Mouse (Mus musculus) large intestine, adult 2 months (tissue): ENCODE data around the gene Cd5. TPM values are rescaled to one million over a fixed set of nuclear protein-coding genes. Genes with fewer than 3 reads are reported as not detected.
A peak's percentile ranks its signal among the peaks of the same experiment; 100 is the strongest.

ENCODE experiments used
- DNase-seq: peaks from one replicate; pipeline ENCODE4 v3.0.0-alpha.2; 2012; ENCODE audit warnings: low read depth, low spot score
- WGBS: fragments of 180-500 bp; shearing (Covaris S2); methylation state at CpG from one replicate; pipeline ENCODE4 v1.1.7; 2018; 5-methylcytosine and 5-hydroxymethylcytosine counted together
- polyA plus RNA-seq: library from polyadenylated mRNA; depleted of rRNA; stranded (reverse); fragments of >200 nt; gene quantifications from 2 replicates; pipeline ENCODE4 v1.2.3, GENCODE M21; 2012

Gene Cd5
- polyA plus RNA-seq, 1 experiment: 4.1 TPM

DNA sequence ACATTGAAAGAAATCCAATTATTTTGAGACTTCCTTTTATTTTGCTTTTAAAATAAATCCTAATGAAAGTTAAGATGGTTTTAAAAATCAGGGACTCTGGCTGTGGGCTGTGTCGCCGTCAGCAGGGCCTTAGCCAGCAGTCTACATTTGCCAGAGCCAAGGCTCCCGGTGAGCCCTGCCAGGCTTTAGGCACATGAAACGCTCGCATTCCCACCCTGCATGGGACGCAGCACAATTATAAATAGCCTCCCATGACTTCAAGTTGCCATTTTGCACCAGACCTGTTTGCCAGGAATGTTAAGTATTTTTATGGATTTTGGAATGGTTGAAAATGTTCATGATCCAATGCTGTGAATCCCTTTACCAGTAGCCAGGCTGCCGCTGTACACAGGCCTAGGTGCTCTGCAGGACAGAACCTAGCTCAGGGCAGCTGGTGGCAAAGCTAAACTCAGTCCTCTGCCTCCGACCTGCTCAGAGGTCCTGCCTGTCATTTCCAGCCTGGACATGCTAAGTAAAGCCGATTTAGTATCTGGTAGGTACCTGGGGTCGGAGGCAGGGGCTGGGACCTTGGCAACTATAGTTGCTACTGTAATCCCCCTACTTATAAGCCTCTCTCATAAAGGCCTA is 5.2 kb downstream of the Cd5 start:
- WGBS: 73% methylated on average over 10 of the region's 10 CpGs
- no peak for DNase-seq

DNA sequence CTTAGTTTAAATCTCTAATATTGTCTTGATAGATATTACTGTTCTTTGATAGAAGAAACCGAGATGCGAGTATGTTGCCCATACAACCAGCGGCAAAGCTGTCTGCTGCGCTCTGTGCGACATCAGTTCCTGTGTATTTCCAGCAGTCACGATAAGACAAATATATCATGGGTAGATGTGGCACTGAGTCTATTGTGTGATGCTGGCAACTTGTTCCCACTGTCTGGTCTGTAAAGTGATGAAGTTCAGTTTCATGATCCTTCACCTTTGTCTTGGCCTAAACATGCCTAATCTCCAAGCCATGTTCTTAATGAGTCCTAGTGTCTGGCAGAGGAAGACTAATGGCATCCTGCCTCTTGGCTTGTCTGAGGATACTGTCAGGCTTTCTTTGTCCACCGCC is 6.1 kb downstream of the Cd5 start:
- 95% methylated on average over 7 of the region's 7 CpGs for WGBS
- no peak for DNase-seq

DNA sequence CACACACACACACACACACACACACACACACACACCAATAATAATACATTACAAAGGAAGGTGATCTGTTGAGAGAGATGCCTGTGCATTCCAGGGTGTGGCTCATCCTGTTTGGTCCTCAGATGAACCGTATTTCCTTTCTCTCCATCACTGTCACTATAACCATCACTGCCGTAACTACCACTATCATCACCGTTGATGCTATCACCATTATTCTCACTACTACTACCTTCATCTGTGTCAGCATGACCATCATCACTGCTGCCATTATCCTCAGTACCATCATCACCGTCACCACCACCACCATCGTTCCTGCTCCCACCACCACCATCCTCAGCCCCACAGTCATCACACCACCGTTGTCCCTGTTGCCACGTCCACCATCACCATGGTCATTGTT is 6.8 kb downstream of the Cd5 start:
- 87% methylated on average over 7 of the region's 7 CpGs for WGBS

DNA sequence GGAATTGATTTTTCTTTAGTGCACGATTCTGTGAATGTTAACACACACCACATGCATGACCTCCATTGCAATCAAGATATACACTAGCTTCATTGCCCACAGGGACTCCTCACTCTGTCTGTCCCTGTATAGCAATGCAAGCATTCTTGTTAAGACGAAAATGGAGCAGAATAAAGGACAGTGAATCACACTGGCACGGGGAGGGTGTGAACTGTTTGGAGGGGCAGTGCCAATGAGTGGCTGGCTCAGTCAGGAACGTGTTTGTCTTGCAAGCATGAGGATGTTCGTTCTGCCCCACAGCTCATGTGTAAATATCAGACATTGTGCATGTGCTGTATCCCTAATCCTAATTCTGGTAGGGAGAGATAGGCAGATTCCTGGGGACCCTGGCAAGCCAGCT is 8.3 kb downstream of the Cd5 start:
- no peak for DNase-seq
- WGBS: 49% methylated on average over 5 of the region's 5 CpGs

More for the DNA sequence above, 6.8 kb downstream of the Cd5 start:
- no peak for DNase-seq

DNA sequence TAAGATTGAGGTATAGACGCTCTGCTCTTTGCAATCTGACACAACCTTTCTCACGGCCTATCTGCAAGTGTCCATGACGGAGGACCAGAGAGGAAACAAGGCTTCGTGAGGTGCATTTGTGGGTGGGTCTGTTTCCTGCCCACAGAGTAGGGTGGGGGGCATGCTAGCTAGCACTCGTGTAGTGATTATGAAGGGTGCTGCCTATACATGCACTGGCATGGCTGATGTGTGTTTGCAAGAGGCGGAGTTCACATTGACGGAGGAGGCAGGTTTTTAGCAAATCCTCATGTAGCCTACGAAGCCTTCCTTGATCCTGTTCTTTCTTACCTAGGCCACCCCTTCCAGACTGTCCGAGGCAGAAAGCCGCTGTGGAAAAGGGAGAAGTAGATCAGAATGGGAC is 8.9 kb downstream of the Cd5 start:
- 82% methylated on average over 10 of the region's 10 CpGs for WGBS
- DNase-seq: no peak

DNA sequence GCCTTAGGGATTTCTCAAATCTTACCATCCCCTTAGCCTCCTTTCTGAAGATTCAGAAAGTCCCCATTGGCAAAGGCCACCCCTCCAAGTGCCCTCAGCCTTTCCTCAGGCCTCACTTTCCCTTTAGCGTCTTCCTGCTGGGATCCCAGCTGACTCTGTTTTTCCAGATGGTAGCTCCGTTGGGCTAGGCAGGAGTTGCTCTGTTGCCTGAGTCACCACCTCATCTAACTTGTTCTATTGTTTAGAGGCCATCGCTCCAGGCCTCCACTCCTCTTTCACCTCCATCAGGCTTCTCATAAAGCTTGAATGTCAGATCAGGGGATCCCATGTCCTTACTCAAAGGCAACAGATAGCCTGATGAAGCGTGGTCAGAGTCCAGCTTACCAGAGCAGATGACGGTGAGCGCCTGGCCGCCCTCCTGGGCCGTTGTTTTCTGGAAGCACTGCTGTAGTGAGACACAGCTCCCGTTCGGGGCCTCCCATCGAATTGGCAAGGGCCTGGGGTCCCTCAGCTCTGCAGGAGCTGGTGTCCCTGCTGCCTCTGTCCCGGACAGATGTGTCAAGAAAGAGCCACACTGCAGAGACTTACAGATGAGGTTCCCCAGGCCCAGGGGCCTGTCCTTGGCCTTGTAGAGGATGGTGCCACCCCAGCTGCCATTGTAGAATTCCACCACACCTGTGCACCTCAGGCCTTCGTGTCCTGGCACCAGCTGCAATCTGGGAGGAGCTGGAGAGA is 14.0 kb downstream of the Cd5 start:
- no peak for DNase-seq
- 79% methylated on average over 13 of the region's 13 CpGs for WGBS

DNA sequence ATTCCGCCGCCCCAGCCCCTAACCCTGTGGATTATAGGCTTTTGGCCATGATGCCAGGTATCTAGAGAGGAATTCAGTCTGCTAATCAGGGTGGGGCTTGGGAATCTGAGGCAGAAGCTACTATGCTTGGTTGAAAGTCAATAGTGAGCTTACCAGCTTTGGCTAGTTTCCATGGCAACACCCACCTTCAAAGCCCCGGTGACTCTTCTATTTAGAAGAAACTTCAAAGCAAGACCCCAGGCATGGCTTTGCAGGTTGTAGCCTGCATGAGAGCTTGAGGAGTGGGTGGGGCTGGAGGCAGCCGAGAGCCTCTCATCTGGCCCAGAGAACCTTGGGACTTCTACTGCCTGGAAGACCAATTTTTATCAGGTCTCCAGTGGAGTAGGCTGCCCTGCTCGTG is 15.2 kb downstream of the Cd5 start:
- no peak for DNase-seq
- WGBS: 32% methylated on average over 5 of the region's 5 CpGs

DNA sequence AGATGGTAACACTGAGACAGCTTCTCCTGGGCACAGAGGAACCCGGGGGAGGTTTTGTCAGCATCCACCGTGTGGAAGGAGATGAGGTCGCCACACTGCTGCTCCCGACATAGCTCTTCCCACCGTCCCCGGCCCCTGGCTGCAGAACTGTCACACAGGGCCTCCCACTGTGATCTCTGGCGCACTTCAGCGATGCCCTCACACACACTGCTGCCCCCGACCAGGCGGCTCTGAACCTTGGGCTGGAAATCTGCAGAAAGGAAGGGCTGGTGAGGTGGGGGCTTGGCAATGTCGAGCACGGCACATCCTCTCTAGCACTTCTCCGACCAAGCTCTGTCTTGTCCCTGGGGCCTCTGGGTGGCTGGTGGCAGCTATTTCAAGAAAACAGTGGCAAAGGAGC is 15.7 kb downstream of the Cd5 start:
- WGBS: 25% methylated on average over 13 of the region's 13 CpGs
- no peak for DNase-seq

DNA sequence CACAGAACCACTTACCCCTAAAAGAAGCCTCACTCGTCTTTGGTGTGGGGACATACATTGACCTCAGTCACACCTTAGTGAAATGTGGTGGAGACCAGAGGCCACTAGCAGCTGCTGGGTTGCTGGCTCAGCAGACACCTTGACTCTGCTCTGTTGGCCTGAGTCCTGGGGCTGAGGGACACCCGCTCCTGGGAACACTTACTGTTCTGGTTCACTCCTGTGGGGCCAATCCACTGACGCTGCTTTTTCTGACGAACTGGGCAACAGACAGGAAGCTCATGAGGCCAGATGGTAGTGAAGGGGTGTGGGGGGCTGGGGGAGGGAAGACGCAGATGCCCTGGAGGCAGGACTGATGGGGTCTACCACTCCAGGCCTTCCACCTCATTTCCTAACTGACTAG is 17.7 kb downstream of the Cd5 start:
- no peak for DNase-seq
- 63% methylated on average over 5 of the region's 5 CpGs for WGBS

DNA sequence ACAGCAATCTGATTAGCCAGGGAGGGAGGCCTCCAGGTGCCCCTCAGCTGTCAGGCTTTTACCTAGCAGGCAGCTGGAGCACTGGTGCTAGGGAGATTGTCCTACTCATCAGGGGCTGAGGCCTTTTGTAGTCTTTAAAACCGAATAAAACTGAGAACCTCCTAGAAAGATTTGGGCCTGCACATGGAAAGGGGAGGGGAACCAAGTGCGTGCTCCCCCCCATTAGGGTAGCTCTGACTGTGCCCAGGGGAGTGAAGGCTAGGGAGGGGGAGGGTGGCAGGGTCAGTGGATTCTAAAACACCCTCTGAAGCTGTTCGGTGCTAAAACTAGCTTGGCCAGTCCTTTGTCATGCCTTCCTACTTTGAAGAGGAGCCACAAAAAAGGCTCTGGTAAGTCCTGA is 18.3 kb downstream of the Cd5 start:
- no peak for DNase-seq
- 40% methylated on average over 3 of the region's 3 CpGs for WGBS

DNA sequence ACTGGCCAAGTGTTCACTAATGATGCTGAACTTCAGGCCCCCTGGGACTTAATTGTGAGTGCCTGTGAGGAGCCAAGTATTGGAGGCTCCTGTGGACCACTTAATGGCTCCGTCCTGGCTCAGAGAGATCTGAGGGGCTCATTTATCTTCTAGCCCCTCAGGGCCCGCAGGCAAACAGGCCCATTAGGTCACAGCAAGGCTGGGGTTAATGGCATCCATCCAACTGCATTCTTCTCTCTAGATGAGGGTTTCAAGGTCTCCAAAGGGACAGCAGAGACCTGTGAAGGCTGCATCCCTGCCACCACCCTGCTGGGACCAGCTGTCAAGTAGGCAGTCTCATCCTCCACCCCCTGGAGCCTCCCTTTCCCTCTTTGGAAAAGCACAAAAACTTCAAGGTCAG is 19.1 kb downstream of the Cd5 start:
- 48% methylated on average over 2 of the region's 2 CpGs for WGBS
- DNase-seq: no peak

DNA sequence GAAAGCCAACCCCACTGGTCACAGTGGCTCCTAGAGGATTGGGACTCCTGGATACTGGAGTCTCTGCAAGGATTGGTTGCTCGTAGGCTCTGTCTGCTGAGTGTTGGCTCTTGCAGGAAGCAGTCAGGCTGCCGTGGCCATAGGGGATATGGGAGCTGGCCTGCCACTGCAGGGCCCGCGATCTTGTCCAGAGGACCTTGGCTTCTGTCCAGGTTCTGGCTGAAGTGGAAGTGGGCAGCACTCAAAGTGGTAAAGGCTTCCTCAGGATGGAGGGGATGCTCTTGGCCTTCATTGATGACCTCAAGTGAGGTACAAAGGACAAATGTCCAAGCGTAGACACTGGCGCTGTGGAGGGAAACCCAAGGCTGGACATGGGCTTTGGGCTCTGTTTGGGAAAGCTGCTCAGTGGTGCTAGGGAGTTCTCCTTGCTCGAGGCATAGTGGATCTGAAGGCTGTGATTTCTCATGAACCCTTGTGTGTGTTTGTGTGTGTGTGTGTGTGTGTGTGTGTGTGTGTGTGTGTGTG is 20.5 kb downstream of the Cd5 start:
- DNase-seq: no peak
- 63% methylated on average over 7 of the region's 7 CpGs for WGBS

DNA sequence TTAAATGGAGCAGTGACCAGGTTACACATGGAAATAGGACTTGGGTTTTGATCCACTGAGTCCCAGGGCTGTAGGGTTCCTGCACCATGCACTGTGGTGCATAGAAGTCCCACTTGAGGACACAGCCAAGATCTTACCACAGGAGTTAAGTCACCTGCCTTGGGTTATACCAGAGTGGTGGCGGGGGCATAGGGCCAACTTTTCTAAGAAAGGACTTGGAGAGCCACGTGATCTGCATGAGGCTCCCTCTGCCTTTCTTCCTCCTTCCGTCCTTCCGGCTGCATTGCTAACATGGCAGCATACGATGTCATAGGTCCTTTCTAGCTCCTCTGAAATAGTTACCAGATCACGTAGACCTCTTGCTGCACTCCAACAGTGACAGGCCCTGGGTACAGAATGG is 23.3 kb downstream of the Cd5 start:
- WGBS: 88% methylated on average over 6 of the region's 6 CpGs
- DNase-seq: no peak

DNA sequence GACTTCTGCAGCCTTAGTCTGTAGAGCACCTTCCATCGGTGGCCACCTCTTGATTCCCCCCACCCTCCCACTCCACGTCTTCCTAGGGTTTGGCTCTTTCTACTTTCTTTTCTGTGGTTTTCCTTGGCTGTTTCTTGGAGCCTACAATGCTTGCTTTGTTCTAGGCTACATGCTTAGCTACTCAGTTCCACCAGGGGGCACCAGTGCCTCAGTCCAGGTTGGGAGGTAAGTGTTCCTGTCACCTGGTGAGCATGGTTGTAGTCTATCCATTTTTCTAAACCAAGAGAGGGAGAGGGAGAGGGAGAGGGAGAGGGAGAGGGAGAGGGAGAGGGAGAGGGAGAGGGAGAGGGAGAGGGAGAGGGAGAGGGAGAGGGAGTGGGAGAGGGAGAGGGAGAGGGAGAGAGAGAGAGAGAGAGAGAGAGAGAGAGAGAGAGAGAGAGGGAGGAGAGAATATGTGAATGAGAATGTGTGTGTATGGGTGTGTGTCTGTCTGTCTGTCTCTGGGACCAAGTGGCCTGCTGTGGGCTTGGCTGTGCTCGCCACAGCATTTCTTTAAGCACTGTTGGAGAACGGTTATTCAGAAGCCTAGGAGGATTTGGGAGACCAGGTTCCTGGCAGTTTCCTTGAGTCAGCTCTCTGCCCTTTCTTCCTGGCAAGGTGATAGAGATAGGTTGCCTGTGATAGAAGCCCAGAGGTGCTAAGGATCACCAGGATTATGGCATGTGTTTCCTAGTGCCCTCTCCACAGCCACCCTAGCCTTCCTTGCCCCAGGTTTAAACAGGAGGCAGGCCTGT is 23.9 kb downstream of the Cd5 start:
- peak; percentile 37 for DNase-seq
- WGBS: 44% methylated on average over 4 of the region's 4 CpGs

DNA sequence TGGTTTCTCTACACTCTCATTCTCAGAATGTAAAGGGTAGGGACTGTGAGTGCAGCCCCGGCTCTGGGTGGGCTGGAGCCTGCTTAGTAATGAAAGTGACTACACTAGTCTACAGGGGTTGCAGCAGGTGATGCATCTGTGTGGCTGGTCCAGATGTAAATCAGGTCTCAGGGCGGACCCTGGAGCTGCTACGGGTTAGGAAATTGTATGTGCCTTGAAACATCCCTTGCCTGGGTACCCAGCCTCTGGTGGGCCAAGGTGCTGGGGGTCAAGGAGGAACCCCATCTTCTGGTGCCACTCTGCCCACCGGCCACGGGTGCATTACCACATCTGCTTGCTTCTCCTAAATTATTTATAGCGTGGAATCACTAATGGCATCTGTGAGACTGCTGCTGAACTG is 24.6 kb downstream of the Cd5 start:
- no peak for DNase-seq
- WGBS: 76% methylated on average over 6 of the region's 6 CpGs

DNA sequence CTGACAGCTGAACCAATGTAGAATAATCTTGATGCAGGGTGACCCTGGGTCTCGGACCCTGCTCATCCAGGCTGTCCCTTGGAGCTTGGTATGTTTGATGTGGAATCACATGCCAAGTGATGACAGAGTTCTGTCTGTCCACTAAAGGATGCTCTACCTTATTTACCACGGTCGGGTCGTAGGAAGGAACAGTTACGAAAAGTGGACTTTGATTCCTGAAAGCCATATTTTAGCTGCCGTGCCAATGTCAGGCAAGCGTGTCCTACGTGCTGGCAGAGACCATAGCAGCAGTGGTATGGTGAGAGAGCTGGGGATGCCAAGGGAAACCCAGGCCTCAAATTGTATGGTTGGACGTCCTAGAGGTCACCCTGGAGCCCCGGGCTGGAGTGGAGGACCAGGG is 25.3 kb downstream of the Cd5 start:
- no peak for DNase-seq
- 70% methylated on average over 10 of the region's 10 CpGs for WGBS

DNA sequence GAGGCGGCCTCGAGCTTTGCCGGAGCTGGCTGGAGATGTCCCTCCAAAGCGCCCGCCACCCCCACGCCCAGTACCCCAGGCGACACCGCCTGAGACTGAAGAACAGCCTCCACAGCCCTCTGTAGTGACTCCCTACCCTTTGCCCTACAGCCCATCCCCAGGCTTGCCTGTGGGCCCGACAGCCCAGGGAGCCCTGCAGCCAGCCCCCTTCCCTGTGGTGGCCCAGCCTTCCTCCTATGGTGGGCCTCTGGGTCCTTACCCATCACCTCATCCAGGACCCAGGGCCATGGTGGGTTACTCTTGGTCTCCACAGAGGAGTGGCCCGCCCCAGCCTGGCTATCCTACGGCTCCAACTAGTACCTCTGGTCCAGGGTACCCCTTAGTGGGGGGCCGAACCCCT is 26.2 kb downstream of the Cd5 start:
- WGBS: 91% methylated on average over 12 of the region's 12 CpGs
- DNase-seq: no peak

DNA sequence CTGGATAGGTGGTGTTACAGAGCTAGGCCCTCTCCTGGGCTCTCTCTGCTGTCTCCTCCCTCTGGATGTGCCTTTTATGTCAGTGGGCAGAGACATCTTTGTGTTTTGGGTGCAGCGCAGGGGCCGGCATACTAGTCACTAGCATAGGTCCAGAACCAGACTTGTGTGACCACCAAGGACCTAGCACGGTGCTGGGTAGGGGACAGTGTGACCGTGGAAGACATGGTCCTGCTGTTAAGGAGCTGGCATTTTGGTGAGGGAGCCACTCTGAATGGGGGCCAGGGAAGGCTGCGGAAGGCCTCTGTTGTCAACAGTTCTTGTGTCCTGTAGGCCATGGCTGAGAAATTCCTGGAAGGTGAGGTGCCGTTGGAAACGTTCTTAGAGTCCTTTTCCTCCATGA is 26.6 kb downstream of the Cd5 start:
- DNase-seq: no peak
- 91% methylated on average over 7 of the region's 7 CpGs for WGBS

DNA sequence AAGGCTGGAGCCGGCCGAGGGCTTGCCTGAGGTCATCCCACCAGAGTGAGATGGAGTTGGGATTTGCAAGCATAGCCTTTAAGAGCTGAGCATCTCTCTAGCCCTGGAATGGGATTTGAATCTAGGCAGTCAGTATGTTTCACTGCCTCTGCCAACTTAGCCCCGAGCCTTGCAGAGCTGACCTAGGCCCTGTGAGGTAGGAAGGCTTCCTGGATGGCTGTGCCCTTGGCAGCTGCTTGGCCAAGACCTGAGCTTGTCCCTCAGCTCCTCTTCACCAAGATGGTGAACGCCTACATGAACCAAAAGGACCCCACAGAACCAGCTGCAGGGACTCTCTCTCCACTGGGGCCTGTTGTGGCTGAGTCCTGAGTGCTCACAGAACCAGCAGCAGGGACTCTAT is 28.1 kb downstream of the Cd5 start:
- no peak for DNase-seq
- WGBS: 94% methylated on average over 4 of the region's 4 CpGs

DNA sequence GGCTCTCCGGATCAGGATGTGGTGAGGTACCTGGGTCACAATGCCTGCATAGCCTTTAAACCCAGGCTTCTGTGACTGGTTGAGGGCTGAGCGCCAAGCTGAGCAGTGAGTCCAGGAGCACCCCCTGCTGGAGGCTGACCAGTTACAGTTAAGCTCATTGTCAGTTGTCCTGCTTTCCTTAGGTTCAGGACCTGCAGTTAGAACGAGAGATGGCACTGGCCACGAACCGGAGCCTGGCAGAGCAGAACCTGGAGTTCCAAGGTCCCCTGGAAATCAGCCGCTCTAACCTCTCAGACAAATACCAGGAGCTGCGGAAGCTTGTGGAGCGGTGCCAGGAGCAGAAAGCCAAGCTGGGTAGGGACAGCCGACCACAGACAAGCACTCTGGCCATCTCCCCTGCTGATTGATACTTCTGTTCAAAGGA is 28.7 kb downstream of the Cd5 start:
- 78% methylated on average over 9 of the region's 9 CpGs for WGBS
- DNase-seq: no peak
